Mouse (Mus musculus) heart, adult 2 months (tissue): ENCODE measurements around the gene Galnt18. TPM values are rescaled to one million over a fixed set of nuclear protein-coding genes. Genes with fewer than 3 reads are reported as not detected.

ENCODE experiments used
- DNase-seq, 2 experiments: peaks; one replicate each; pipeline ENCODE4 v3.0.0; 2021
- H3K27ac ChIP-seq: fragments of 200-600 bp; 2 replicates; pipeline ENCODE4 v1.8.1; 2022
- H3K27me3 ChIP-seq: fragments of 200-500 bp; 2 replicates; pipeline ENCODE4 v1.6.1; 2012; ENCODE audit warnings: mild to moderate bottlenecking, low read length, inconsistent platforms, mixed read lengths; ENCODE audit not compliant: control insufficient read depth, insufficient read depth
- H3K36me3 ChIP-seq: fragments of 200-500 bp; 2 replicates; pipeline ENCODE4 v1.6.1; 2012; ENCODE audit warnings: low read length, inconsistent platforms; ENCODE audit not compliant: control insufficient read depth, insufficient read depth
- H3K4me1 ChIP-seq: fragments of 200-500 bp; 2 replicates; pipeline ENCODE4 v1.6.1; 2011; ENCODE audit warnings: low read length; ENCODE audit not compliant: control insufficient read depth, insufficient read depth
- H3K4me3 ChIP-seq: fragments of 200-600 bp; 2 replicates; pipeline ENCODE4 v1.8.1; 2022
- H3K79me2 ChIP-seq: fragments of 200-500 bp; replicated peaks from 2 replicates; pipeline ENCODE4 v1.6.1; 2012; ENCODE audit warnings: mild to moderate bottlenecking, inconsistent platforms, low read length, moderate library complexity, mixed read lengths; ENCODE audit not compliant: control insufficient read depth, insufficient read depth
- H3K9ac ChIP-seq: fragments of 200-500 bp; 2 replicates; pipeline ENCODE4 v1.6.1; 2012; ENCODE audit warnings: low read depth, mild to moderate bottlenecking, control low read depth, inconsistent platforms, low read length, mixed read lengths
- CTCF ChIP-seq: fragments of 200-600 bp; IDR thresholded peaks from 2 replicates; pipeline ENCODE4 v1.8.1; 2022; ENCODE audit warnings: antibody characterized with exemption, mild to moderate bottlenecking, moderate library complexity
- EP300 ChIP-seq: fragments of 200-500 bp; IDR thresholded peaks from 2 replicates; pipeline ENCODE4 v1.6.1; 2011; ENCODE audit warnings: low read depth, low read length, control low read depth; ENCODE audit not compliant: insufficient read depth
- POLR2A ChIP-seq: fragments of 200-500 bp; IDR thresholded peaks from 2 replicates; pipeline ENCODE4 v1.6.1; 2011; ENCODE audit warnings: mild to moderate bottlenecking, low read depth, low read length, control low read depth; ENCODE audit not compliant: insufficient read depth
- WGBS: fragments of 180-500 bp; shearing (Covaris S2); methylation state at CpG from one replicate; pipeline ENCODE4 v1.1.7; 2018; 5-methylcytosine and 5-hydroxymethylcytosine counted together
- intact Hi-C: fragments of 180-260 bp; cut with DNase I; formaldehyde crosslinking; loops from one replicate; pipeline ENCODE4 v1.15.1; 2025
- microRNA-seq, 2 experiments: library from miRNA; unstranded; fragments of <30 nt; microRNA quantifications; one replicate each; pipeline ENCODE4 v1.2.0; 2021
- polyA plus RNA-seq: library from polyadenylated mRNA; depleted of rRNA; stranded (reverse); fragments of >200 nt; gene quantifications from 2 replicates; pipeline ENCODE4 v1.2.3, GENCODE M21; 2012; rRNA removed
- total RNA-seq, 2 experiments: library from RNA; stranded (reverse); gene quantifications; 2 replicates each; pipeline ENCODE4 v1.2.3; 2021

The Galnt18 gene
- total and polyA plus RNA-seq, 3 experiments, result 11.4 to 13.6 (median 12.1) TPM

- no peak for DNase-seq
- no peaks in the 10 kb centered on the region for H3K36me3 ChIP-seq
- no peak for TF ChIP-seq EP300
- no peak for TF ChIP-seq CTCF
- TF ChIP-seq POLR2A, result no peak
- H3K27me3 ChIP-seq, result no peaks in the 10 kb centered on the region
- H3K4me3 ChIP-seq, result no peak overlapping the region
- no peaks in the 10 kb centered on the region for H3K4me1 ChIP-seq
- WGBS, result 83% methylated on average over 3 of the region's 3 CpGs
- intact Hi-C loops, result no loop called here
- no peak overlapping the region for H3K9ac ChIP-seq
- no peak overlapping the region for H3K27ac ChIP-seq
- no peaks in the 10 kb centered on the region for H3K79me2 ChIP-seq
Observed at GRCm38 (mm10) chr7:111456007-111456406, 323.8 kb downstream of the Galnt18 start.

- H3K9ac ChIP-seq, result no peak overlapping the region
- H3K27ac ChIP-seq, result no peak overlapping the region
- H3K4me1 ChIP-seq, result no peaks in the 10 kb centered on the region
- H3K79me2 ChIP-seq, result no peaks in the 10 kb centered on the region
- no peak overlapping the region for H3K4me3 ChIP-seq
- WGBS, result 78% methylated on average over 4 of the region's 4 CpGs
- H3K27me3 ChIP-seq, result no peaks in the 10 kb centered on the region
- no peaks in the 10 kb centered on the region for H3K36me3 ChIP-seq
- intact Hi-C loops, result no loop called here
- no peak for DNase-seq
- no peak for TF ChIP-seq EP300
- TF ChIP-seq POLR2A, result no peak
- TF ChIP-seq CTCF, result no peak
Observed at GRCm38 (mm10) chr7:111455541-111455940, 324.2 kb downstream of the Galnt18 start.

- Histone ChIP-seq H3K9ac (no peak overlapping the region), H3K36me3 (no peaks in the 10 kb centered on the region), H3K79me2 (no peaks in the 10 kb centered on the region), H3K27ac (no peak overlapping the region), H3K4me1 (no peaks in the 10 kb centered on the region), H3K27me3 (no peaks in the 10 kb centered on the region), H3K4me3 (no peak overlapping the region)
- no peak for DNase-seq
- no peak for TF ChIP-seq CTCF
- no peak for TF ChIP-seq EP300
- TF ChIP-seq POLR2A, result no peak
- WGBS, result 58% methylated on average over 1 of the region's 1 CpGs
- intact Hi-C loops, result no loop called here
Observed at GRCm38 (mm10) chr7:111452000-111452399, 327.8 kb downstream of the Galnt18 start.

- Histone ChIP-seq H3K27me3 (no peaks in the 10 kb centered on the region), H3K79me2 (no peaks in the 10 kb centered on the region), H3K27ac (no peak overlapping the region), H3K4me3 (no peak overlapping the region), H3K36me3 (no peaks in the 10 kb centered on the region), H3K9ac (no peak overlapping the region), H3K4me1 (no peaks in the 10 kb centered on the region)
- TF ChIP-seq POLR2A (no peak), EP300 (no peak), CTCF (no peak)
- WGBS, result 49% methylated on average over 6 of the region's 6 CpGs
- no peak for DNase-seq
- intact Hi-C loops, result no loop called here
Observed at GRCm38 (mm10) chr7:111450286-111451095, 329.3 kb downstream of the Galnt18 start.

DNA sequence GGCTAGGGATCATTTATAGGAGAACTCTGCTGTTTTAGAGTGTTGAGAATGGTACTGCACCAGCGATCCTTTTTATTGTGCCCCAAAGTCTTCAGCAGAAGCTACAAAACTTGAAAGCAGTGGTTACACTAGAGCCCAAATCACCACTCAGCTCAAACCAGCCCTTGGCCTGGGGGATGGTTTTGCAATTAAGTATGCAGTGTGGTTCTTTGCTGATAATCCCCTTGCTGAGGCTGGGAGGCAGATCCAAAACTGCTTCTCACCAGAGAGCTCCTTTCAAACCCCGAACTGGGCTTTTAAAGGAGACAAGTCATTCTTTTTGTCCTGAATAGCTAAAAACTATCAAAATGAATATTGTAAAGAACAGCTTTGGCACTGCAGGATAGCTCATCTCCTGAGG, 346.6 kb downstream of the Galnt18 start:
- H3K36me3 ChIP-seq, result no peaks in the 10 kb centered on the region
- H3K4me1 ChIP-seq, result no peaks in the 10 kb centered on the region
- no peak overlapping the region for H3K4me3 ChIP-seq
- H3K79me2 ChIP-seq, result no peaks in the 10 kb centered on the region
- H3K9ac ChIP-seq, result no peak overlapping the region
- WGBS, result 59% methylated on average over 2 of the region's 2 CpGs
- no peak overlapping the region for H3K27ac ChIP-seq
- H3K27me3 ChIP-seq, result no peaks in the 10 kb centered on the region
- DNase-seq, result no peak
- intact Hi-C loops, result no loop called here
- no peak for TF ChIP-seq POLR2A
- no peak for TF ChIP-seq EP300
- TF ChIP-seq CTCF, result no peak

DNA sequence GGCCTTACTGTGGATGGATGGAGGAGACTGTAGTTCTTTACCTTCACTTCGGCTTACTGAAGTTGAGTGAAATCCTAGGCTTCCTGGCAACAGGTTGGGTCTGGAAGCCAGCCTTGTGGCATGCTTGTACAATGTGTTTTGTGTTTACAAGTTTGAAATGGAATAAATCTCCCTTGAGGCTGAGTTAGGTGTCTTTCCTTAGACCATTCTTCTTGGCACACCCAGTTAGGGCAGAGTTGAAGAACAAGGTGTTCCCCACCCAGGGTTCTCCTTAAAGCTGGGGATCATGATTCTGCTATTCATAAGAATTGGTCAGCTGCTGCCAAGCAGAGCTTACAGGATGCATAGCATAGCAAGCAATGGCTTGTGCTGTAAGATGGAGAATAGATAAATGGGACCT, 352.4 kb downstream of the Galnt18 start:
- no peak overlapping the region for H3K4me3 ChIP-seq
- H3K27me3 ChIP-seq, result no peaks in the 10 kb centered on the region
- intact Hi-C loops, result no loop called here
- H3K4me1 ChIP-seq, result no peaks in the 10 kb centered on the region
- no peaks in the 10 kb centered on the region for H3K79me2 ChIP-seq
- H3K9ac ChIP-seq, result no peak overlapping the region
- TF ChIP-seq POLR2A (no peak), CTCF (no peak), EP300 (no peak)
- 82% methylated on average over 1 of the region's 1 CpGs for WGBS
- H3K36me3 ChIP-seq, result no peaks in the 10 kb centered on the region
- H3K27ac ChIP-seq, result no peak overlapping the region
- DNase-seq, result no peak

Small RNA genes within 50 kb of the gene (microRNA-seq; reads per million reads assigned to microRNA genes)
- gene Gm25787, result 0 reads per million in 2 experiments

Other genes with a start within 250 kb of the Galnt18 start
- 10 to 100 TPM; 78.0 to 90.2 TPM for gene Usp47, start 243.5 kb upstream of the Galnt18 start, total RNA-seq
- 15.7 and 33.8 TPM in 2 replicates for gene Usp47, start 243.5 kb upstream of the Galnt18 start, polyA plus RNA-seq